Mouse (Mus musculus): ENCODE results near the gene Gtf2ird2. TPM values are rescaled to one million over a fixed set of nuclear protein-coding genes. Genes with fewer than 3 reads are reported as not detected.

Gene Gtf2ird2
- total RNA-seq, 2 experiments from 2014 or later = 9.8 to 10.3 TPM

- no peak for DNase-seq (ENCODE audit: low spot score in 2 of 2)
Observed at GRCm38 (mm10) chr5:134232568-134232967, 48.7 kb downstream of the Gtf2ird2 start.

DNA sequence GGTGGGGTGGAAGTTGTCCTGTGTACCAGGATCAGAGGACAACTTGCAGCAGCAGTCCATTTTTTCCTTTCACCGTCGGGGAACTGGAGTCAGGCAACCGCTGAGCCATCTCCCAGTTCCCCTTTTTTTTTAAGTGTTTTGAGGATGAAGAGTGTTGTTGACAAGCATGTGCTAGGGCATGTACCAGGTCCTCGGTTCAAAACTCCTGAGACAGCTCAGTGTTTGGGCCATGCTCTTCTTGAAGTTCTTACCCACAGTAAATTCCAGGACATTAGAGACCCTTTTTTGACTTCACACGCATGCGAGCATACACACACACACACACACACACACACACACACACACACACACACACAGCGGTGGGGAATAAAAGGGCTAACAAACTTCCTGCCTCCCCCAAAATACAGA lies 49.4 kb downstream of the Gtf2ird2 start:
- DNase-seq (ENCODE audit: low spot score in 2 of 2) = no peak

GRCm38 (mm10) chr5:134234205-134234604 lies 50.4 kb downstream of the Gtf2ird2 start:
- no peak for DNase-seq (ENCODE audit: low spot score in 2 of 2)

DNA sequence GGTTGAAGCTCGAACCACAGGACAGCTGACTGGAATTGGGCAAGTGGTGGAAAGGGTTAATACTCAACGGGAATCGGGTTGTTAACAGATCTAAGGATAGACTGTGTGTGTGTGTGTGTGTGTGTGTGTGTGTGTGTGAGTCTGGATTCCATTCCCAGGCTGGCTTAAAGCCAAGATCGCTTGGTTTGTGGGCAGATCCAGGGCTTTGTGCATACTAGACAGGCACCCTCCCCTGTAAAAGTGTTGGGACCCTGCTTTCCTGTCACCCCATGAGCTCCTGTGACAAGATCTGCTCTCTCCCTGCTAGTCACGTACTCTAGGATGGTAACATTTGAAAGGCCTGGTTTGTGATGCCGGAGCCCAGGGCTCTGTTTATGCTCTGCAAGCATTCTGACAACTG lies 51.3 kb downstream of the Gtf2ird2 start:
- no peak for DNase-seq (ENCODE audit: low spot score in 2 of 2)

DNA sequence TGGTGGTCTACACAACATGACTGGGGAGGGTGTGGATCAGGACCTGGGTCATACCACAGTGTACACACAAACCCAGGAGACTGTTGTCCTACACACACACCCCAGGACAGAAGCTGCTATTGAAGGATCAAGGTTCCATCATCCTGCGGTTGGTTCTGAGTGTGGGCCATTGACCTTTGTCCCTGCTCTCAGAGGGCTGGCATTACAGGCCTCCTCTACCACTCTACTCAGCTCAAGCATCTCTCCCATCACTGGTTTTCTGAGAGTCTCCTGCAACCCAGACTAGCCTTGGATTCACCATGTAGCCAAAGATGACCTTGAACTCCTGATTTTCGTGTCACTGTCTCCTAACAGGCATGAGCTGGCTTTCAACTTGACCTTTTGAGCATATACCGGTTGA lies 52.4 kb downstream of the Gtf2ird2 start:
- no peak for DNase-seq (ENCODE audit: low spot score in 2 of 2)

DNA sequence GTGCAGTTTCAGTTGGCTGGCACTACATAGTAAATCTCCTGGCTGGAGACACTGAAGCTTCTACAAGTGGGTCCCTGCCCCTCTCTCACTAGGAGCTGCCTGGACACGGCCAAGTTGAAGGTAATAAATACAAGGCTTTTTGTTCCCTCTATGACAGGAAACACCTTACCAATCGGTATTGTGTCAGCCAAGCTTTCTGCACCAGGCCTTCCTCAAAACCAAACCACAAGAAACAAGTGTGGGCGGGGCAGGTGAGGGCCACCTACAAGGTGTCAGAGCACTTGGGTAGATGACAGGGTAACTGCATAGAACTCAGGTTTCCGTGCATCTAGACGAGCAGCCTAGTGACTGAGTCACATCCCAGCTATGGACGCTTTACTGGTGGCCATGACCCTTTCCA lies 53.0 kb downstream of the Gtf2ird2 start:
- no peak for DNase-seq (ENCODE audit: low spot score in 2 of 2)

DNA sequence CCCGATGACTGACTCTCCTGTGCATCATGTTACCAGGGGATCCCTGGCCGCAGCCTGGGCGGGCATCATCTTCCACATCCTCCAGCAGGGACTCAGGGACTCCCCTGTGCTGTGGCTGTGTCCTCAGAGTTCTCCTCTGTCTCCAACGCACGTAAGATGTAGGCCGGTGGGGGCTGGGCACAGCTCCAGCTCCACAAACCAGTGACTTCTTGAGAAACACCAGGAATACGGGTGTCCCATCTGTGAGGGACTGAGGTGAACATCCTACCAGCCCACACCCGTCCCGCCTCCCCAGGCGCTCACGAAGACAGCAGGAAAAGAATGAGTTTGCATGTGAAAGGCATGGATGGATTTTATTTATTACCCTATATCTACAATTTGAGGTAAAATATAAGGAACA lies 53.7 kb downstream of the Gtf2ird2 start:
- no peak for DNase-seq (ENCODE audit: low spot score in 2 of 2)

DNA sequence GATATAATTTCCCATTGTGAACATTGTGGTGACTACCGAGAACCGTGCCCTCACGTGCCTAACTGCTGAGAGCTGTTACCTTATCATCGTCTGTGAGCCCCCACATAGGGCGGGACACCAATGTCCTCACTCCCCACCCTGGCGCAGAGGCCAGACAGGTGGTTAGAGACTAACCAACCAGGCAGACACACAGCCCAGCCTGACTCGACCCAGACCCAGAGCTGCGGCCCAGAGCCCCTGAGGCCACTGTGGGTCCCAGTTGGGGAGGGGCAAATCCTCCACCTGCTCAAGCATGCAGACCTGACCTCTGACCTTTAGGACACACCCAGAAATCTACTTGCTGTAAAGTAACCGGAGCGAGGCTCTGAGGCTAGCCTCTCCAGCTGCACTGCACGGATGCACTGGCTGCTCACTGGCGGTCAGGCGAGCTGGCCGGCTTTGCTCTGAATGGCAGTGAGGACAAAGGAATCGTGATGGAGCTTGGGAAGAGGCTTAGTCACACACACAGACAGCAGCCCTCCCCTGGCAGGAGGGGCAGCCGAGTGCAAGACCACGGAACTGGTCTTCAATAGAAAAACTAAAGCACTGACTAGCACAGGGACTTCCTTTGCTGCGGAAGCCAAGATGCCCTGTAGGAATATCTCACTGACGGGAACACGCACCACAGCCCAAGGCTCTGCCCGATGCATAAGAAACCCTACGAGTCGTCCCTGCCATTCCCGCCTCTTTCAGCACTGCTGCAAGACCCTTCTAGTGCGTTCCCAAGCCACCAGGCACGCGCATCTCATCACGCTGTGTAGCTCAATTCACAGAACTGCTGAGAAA lies 54.3 kb downstream of the Gtf2ird2 start:
- no peak for DNase-seq (ENCODE audit: low spot score in 2 of 2)

GRCm38 (mm10) chr5:134241831-134242230 lies 58.0 kb downstream of the Gtf2ird2 start:
- no peak for DNase-seq (ENCODE audit: low spot score in 2 of 2)

- DNase-seq (ENCODE audit: low spot score in 2 of 2) = no peak
Observed at GRCm38 (mm10) chr5:134243661-134244436, 60.0 kb downstream of the Gtf2ird2 start.

DNA sequence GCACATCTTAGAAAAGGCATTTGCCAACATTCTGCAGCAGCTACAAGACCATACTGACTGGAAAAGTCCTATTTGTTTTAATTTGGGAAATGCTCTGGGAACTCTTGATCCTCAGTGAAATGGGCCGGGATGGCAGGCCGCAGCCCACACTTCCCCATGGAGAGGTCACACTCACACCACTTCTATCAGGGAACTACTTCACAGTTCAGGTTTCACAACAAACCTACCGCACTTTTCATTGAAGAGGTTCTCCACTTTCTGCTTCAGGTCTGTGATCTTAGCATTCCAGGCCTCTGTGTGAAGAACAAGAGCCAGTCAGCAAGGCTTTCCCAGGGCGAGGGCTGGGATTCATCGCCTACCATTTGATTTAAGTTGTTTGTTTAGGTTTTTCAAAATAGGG lies 61.1 kb downstream of the Gtf2ird2 start:
- DNase-seq (ENCODE audit: low spot score in 2 of 2) = no peak

- no peak for DNase-seq (ENCODE audit: low spot score in 2 of 2)
Observed at GRCm38 (mm10) chr5:134246146-134246545, 62.3 kb downstream of the Gtf2ird2 start.

- no peak for DNase-seq (ENCODE audit: low spot score in 2 of 2)
Observed at GRCm38 (mm10) chr5:134248608-134249244, 64.9 kb downstream of the Gtf2ird2 start.

- DNase-seq (ENCODE audit: low spot score in 2 of 2) = no peak
Observed at GRCm38 (mm10) chr5:134249245-134249649, 65.4 kb downstream of the Gtf2ird2 start.

GRCm38 (mm10) chr5:134250601-134251000 lies 66.8 kb downstream of the Gtf2ird2 start:
- no peak for DNase-seq (ENCODE audit: low spot score in 2 of 2)

- no peak for DNase-seq (ENCODE audit: low spot score in 2 of 2)
Observed at GRCm38 (mm10) chr5:134251083-134251482, 67.3 kb downstream of the Gtf2ird2 start.

- no peak for DNase-seq (ENCODE audit: low spot score in 2 of 2)
Observed at GRCm38 (mm10) chr5:134253806-134254205, 70.0 kb downstream of the Gtf2ird2 start.

GRCm38 (mm10) chr5:134255294-134255693 lies 71.5 kb downstream of the Gtf2ird2 start:
- no peak for DNase-seq (ENCODE audit: low spot score in 2 of 2)

DNA sequence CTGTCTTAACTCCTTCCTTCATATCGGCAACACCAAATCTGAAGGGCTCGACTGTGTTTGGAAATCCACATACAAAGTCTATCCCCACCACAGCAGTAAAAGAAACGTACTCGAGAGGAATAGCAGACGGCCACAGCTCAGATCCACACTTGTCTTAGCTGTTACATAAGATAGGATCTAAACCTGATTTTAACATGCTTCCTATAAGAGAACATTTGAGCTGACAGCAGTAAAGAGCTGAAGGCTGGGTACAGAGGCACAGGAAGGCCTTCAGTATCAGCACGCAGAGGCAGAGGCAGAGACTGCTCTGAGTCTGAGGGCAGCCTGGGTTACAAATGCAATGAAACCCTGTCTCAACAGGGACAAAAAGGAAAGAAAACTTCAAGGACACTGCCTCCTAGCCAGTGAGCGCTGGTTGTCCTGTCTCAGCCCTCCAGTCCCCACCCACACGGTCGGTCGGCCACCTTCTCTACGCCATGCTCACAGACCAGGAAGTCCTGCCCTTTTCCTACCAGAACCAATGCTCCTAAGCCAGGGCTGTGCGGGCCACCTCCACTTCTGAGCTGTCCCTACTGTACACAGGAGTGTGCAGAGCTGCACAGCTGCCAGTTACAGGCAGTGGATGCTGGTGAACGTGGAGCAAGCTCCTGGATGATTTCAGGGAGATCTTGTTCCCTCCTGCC lies 73.7 kb downstream of the Gtf2ird2 start:
- DNase-seq (ENCODE audit: low spot score in 2 of 2) = no peak

DNA sequence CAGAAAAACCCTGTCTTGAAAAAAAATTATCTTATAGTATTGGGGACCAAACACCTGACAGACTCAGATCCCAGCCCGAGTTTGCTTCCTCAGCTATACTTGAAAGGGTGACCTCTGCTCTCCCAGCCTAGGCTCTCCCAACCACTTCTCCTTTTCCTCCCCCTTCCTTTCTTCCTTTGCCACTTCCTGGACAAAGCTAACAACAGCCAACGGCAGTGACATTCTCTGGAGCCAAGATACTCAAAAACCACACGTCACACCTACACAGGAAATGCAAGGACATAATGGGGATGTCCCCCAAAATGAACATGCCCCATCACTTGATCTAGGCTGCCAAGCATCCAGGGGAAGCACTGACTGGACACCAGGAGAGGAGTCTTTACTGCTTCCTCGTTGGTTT lies 74.6 kb downstream of the Gtf2ird2 start:
- no peak for DNase-seq (ENCODE audit: low spot score in 2 of 2)

DNA sequence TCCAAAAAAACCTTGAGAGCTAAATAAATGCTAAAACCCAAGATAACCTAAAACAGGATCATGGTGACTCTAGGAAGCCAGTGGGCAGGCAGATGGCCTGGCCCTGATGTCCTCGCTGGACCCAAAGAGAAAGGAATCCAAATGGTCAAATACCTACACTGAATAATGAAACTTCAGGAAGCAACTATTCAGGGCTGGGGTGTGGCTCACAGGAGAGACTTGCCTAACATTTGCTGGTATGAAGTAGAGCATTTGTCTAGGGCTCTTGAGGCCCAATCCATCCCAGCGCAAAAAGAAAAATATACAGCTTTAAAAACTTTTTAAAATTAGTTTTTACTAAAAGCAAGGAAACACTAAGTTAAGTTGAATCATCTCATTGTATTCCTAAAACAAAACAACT lies 75.1 kb downstream of the Gtf2ird2 start:
- DNase-seq (ENCODE audit: low spot score in 2 of 2) = no peak

Measured in gastrocnemius, postnatal 4 days (tissue).